In genomic region chr7:67950815-67951531, GRCm38 (mm10) we compare ENCODE assay signal across 8 mouse cellular contexts. TPM values are rescaled to one million over a fixed set of nuclear protein-coding genes. Genes with fewer than 3 reads are reported as not detected.
DNase-seq lines count a peak whose midpoint lies in the region; ATAC-seq lines count a peak whose summit lies in the region.

No protein-coding gene starts in this region.

- under 1% methylated on average over 64 of the region's 71 CpGs for WGBS in hindbrain, embryonic 12.5 days

- ATAC-seq in hindbrain, embryonic 12.5 days (ENCODE audit: low FRiP score), result peak; percentile 84

- no peaks in the 10 kb centered on the region for H3K27me3 ChIP-seq in hindbrain, embryonic 12.5 days

- H3K27ac ChIP-seq in hindbrain, embryonic 12.5 days, result peak overlapping the region; percentile 100

- H3K9ac ChIP-seq in hindbrain, embryonic 12.5 days, result peak overlapping the region; percentile 93

- H3K4me3 ChIP-seq in hindbrain, embryonic 12.5 days, result peak overlapping the region; percentile 95

- peaks cover 25% of the 10 kb centered on the region for H3K4me1 ChIP-seq in hindbrain, embryonic 12.5 days

- no peaks in the 10 kb centered on the region for H3K9me3 ChIP-seq in hindbrain, embryonic 12.5 days (replicated peaks)

- H3K36me3 ChIP-seq in hindbrain, embryonic 12.5 days, result no peaks in the 10 kb centered on the region

- DNase-seq in T-cell, adult 2 months (ENCODE audit: low spot score), result peak; percentile 63
- peak; percentile 87 to 90 for DNase-seq in cerebellum, postnatal 14 days
- DNase-seq in frontal cortex, postnatal 14 days (ENCODE audit: low spot score in 2 of 2), result peak; percentile 75 to 81
- peak; percentile 83 to 85 for DNase-seq in layer of hippocampus, postnatal 14 days (ENCODE audit: low spot score in 2 of 2)
- peak; percentile 89 for DNase-seq in lung, postnatal 10 days
- peak; percentile 87 for DNase-seq in ovary, postnatal 36 days (ENCODE audit: low spot score)
- DNase-seq in thymus, postnatal 10 days (ENCODE audit: low spot score in 2 of 2), result peak; percentile 74 to 80

- peak overlapping the region; percentile 99 for H3K4me2 ChIP-seq in hindbrain, embryonic 12.5 days (replicated peaks)

RNA-seq across cellular contexts. Expression of gene Igf1r, which starts 1.7 kb away (rescaled TPM):
- polyA plus RNA-seq in hindbrain, embryonic 12.5 days (2016; fragmentation: Nextera tagmentation; extraction: Ambion mirVana), result 42.3 and 43.0 TPM in 2 replicates
- total RNA-seq in layer of hippocampus, postnatal 14 days (2021), result 10 to 100 TPM; 39.0 to 41.0 TPM

Comparison
In these comparisons a context has a peak if more than half of its experiments do, and no peak if none do; other contexts are left out.
1. Peak in every context shown above with its lines: DNase-seq, ATAC-seq, H3K4me3 ChIP-seq and H3K27ac ChIP-seq.